Mouse (Mus musculus) mouse trophoblast stem cell (cell line): ENCODE measurements around the gene Fam169a.

Source experiments
- in situ Hi-C, 2 experiments: fragments of 300-500 bp; cut with MseI, MboI; formaldehyde crosslinking; loops; 2 replicates in 1 of 2; 3 replicates in 1 of 2; pipeline ENCODE4 v1.15.1; 2025

Gene Fam169a

DNA sequence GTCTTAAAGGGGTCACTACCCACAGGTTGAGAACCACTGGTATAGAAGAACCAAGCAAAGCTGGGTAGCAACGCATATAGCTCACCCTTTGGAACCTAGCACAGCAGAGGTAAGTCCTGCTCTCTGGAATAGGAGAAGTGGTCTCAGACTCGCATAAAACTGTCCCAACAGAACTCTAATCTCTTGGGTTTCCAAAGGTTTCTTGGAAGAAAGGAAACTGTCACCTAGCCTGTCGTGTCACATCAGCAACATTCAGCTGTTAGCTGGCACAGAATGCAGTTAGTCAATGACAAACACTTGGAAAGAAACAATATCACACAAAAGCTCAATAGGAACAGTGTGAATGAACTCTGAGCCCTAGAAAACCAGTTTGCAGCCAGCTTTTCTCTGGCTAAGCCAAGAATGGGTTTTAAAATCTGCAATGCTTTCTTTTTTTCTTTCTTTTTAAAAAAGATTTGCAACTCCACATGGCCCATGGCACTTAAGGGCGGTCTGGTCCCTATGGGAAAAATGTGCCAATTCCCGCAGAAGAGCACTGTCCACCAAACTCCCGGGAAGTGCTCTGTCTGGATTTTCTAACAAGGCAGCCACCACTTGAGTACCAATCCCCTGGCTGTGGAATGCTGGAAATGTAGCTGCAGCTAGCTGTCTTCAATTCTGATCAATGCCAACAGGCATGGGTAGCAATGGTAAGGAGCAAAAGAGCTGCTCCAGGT is 113.2 kb downstream of the Fam169a start:
- in situ Hi-C loops = no loop called here
